Mouse (Mus musculus): Measurements from ENCODE around the gene Gm30302.
"Not testable (repeated sequence)": the region's sequence is repeated elsewhere in the genome, so short reads cannot be mapped to it uniquely, and the experiment has no call there.

Gene Gm30302

DNA sequence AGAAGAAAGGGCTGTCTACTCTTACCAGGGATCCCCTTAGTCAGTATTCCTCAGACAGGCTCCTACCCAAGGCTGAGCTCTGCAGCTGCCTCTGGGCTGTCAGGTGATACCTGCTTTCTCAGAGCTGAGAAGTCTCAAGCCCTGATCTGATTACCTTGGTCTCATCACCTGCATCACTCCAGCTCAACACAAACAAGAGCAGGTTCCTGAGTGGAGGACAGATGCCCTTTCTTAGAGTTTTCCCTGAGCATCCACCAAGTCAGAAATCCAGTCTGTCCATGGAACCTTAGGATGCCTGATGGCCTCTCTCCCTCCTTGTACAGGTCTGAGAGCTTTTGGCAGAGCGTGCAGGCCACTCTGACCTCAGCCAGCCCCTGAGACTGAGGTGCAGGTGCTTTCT, at the start of gene Gm30302:
TSS of gene Gm30302 (minus strand) at position 101 of the 400 bp plus-strand sequence.
- DNase-seq = no peak

DNA sequence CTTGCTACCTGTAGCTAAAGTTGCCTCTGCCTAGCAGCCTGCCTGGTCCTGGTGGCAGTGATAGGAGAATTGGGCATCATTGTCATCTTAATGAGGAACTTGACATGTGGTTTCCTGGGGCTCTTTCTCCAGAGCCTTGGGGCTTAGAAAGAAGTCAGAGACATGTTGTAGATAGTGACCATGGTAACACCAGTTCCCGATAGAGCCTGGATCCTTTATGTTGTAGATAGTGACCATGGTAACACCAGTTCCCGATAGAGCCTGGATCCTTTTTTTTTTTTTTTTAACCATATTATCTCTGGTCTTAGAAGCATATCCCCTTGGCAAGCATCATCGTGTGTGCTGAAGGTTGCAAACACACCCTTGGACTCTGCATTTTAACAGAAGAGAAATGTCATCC, 48.0 kb upstream of the Gm30302 start:
- no peak for DNase-seq

GRCm38 (mm10) chr13:49846141-49846540, 47.3 kb upstream of the Gm30302 start:
- DNase-seq = no peak

DNA sequence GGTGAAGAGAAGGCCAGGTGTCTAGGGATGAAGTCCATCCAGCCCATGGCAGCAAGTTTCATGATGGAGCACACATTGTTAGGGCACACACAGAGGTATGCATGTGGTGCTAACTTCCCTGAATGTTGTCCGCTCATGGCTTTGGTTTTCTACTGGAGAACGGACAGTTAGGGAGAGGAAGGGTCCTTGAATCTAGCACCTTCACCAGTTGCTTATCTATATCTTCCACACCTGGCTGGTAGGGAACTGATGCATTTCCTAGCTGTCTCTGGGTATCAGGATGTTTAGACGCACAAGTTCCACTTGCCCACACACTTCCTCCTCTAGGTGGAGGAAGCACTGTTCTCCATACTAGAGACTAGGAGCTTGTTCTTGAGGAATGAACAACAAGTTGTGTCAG, 46.9 kb upstream of the Gm30302 start:
- DNase-seq = no peak

DNA sequence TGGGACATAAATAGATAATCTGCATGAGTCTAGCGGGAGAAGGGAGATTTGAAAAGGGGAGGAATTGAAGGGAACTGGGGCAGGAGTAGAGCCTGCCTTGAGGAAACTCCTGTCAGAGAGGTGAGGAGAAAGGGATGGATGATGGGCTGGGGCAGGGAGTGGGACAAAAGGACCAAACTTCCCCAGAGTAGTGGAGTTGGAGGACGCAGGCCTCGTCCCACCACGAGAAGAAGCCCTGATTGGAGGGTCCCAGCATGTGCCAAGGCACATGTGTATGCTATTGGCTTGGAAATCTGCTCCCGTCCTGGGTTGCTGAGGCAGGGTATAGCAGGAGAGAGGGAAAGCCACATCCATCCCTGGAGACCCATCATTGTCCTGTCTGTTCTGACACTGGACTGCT, 45.3 kb upstream of the Gm30302 start:
- no peak for DNase-seq

DNA sequence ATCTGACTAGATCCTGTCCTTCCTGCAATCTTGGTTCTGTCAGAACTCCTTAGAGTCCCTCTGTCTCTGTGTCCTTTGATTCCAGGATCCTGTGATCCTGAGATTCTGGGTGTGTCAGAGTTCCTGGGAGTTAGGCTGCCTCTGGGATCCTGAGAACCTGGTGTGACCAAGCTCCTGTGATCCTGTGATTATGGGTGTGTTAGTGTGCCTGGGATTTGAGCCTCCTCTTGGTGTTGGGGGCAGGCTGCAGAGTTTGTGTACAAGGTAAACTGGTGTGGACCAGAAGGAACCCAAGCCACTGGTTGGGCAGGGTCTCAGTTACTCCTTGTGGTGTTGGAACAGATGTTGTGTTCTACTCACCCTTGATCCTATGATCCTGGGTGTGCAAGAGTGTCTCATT, 42.4 kb upstream of the Gm30302 start:
- no peak for DNase-seq

DNA sequence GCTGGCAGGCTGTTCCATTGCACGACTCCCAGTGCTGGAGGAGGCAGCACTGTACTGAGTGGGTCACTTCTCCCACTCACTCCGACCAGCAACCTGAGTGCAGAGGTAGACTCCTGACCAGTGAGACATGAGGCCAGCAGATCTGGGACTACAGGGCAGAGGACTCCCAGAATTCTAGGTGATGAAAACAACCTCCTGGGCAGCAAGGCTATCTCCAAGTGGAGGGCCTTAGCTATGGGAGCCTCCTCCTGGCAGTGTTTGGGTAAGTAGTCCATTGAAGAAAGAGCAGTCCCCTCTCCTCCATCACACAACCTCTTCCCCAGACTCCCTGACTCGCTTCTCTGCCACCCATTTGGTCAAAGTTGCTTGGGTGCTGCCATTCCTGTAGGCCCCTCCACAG, 31.6 kb upstream of the Gm30302 start:
- DNase-seq = no peak

- no peak for DNase-seq
Observed at GRCm38 (mm10) chr13:49825300-49825699, 26.5 kb upstream of the Gm30302 start.

DNA sequence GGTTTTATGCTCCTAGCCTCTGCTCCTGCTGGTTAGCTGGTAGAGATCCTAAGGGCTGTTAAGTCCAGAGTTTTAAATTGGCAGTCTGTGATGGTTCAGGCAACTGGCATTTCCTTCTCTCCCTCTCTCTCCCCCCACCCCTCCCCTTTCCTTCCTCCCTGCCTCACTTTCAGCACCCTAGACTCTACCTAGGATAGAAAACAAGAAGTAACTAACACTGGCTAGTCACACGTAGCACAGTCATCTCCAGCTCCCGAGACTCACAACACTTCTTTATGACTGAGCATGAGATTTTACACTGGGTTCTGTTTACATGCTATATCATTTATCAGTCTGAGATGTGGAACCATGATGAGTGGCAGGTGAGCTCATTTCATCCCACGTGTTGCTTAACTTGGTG, 16.2 kb upstream of the Gm30302 start:
- DNase-seq = no peak

DNA sequence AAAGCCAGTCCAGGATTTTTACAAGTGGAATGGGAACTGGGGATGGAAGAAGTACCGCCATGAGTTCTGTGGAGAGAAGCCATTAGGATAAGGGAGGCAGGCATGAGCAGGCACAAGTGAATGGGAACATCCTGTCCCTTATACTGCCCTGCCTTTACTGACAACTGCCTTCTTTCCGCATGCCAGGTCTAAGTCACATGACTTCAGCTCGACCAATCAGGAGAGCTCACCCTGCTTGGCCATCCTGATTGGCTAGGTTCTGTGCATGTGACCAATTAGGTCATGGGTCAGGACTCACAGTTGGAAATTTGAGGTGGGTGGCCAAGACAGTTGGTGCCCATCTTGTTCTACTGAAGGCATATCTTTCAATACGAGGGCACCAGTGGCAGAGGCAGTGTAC, 15.6 kb upstream of the Gm30302 start:
- no peak for DNase-seq

GRCm38 (mm10) chr13:49807146-49807545, 8.3 kb upstream of the Gm30302 start:
- DNase-seq = no peak

DNA sequence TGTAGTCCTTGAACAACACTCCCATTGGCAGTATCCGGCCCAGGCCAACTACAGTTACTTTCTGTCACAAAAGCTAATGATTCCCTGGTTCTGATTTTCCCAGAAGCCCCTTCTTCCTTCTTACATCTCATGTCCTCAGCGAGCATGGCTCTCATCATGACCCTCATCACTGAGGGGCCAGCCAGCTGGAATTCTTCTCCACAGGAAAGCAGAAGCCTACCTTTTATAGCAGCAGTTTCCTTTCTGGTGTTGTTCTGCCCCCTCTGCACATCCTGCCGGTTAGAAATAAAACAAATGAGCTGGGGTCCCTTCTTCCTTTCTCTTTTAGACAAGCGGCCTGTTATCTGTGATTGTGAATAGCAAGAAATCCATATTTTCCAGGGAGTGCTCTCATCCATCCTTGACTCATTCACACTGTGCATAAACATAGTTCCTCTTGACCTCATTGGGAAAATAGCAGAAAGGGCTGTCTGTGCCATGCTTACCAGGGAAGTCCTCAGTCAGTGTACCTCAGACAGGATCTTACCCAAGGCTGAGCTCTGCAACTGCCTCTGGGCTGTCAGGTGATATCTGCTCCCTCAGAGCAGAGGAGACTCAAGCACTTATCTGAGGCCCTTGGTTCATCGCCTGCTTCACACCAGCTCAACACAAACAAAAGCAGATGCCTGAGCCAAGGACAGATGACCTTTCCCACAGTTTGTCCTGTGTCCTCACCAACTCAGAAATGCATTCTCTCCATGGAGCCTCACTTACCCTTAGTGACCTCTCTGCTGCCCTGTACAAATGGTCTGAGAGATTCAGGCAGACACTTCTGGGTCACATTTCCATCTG, 10.0 kb downstream of the Gm30302 start:
- DNase-seq = no peak

DNA sequence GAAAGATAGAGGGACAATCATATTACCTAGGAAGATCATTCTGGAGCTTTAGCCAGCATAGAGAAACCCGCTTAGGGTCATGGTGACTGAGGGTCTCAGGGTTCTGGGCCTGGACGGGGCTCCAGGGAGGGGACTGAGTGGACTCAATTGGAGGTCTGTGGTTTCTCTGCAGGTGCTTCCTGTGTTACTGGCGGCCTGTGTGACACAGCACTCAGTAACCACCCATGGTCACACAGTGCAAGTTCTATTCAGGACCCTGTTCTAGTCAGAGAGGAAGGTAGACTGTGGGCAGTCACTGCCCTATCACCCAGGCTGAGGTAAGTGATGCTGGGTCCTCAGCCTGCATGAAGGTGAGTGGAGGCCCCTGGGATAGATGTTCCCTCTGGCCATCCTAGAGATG, 14.9 kb downstream of the Gm30302 start:
- no peak for DNase-seq

GRCm38 (mm10) chr13:49771536-49771935, 27.3 kb downstream of the Gm30302 start:
- DNase-seq = not testable (repeated sequence)

DNA sequence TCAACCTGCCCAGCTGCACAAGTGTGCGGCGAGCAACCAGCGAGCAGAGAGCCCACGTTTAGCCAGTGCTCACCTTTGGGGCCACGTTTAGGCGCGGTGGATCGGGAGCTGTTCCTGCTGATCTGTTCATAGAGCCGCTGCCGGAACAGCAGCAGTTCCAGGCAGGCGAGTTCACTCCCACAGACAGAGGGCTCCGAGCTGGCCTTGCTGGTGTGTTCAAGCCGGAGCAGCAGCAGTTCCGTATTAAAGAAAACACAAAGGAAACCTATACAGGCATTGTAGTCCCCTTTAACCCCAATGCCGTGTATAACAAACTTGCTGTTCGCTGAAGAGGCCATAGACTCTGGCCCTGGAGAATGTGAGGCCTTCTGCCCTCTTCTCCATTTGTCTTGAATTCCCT, 29.7 kb downstream of the Gm30302 start:
- DNase-seq = no peak

DNA sequence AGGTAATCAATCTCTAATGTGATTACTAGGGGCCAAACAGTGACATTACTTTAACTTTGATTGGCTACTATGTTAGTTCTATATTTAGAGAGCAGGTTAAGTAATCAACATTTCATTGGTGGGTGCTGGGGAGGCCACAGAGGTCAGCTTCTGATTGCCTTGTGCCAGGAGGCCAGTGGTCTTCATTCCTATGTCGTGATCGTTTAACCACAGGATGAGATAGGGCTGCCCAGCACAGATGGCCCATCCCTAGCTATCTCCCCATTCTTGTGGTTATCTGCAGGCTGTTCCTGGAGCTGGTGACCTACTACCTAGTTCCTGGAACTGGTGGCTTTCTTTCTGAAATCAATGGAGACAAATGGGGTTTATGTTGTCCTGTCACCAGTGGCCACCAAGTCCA, 30.8 kb downstream of the Gm30302 start:
- DNase-seq = no peak

GRCm38 (mm10) chr13:49766269-49766668, 32.5 kb downstream of the Gm30302 start:
- no peak for DNase-seq

DNA sequence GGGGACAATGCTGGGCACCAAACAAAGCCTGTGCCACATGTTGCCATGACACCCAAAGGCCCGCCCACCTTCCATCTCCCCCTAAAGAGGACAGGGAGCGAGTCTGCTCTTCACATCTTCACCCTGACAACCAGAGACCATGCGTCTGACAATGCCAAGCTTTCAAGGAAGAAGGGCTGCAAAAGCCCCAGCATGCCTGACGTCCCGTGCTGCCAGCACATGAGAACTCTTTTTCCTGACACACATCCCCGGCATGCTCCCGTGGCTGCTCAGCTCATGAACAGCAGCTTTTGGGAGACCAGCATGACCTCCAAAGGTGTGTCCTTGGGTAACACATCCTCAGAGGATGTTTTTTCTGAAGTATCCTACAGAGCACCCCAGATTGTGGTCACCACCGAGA, 33.5 kb downstream of the Gm30302 start:
- DNase-seq = no peak

DNA sequence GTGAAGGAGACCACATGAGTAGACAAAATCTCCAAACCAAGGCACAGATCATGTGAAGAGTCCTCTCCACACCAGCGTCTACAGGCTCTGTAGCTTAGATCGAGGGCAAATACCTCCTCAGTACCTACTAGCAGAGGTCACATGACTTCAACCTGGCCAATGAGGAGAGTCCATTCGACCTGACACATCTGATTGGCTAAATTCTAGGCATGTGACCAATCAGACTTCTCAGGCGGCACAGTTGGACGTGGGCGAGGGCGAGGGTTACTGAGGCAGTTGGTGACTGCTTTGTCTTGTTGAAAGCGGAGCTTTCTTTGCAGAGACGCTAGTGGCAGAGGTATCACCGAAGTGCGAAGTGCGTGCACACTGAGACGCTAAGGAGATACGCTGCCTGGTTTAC, 36.6 kb downstream of the Gm30302 start:
- no peak for DNase-seq

DNA sequence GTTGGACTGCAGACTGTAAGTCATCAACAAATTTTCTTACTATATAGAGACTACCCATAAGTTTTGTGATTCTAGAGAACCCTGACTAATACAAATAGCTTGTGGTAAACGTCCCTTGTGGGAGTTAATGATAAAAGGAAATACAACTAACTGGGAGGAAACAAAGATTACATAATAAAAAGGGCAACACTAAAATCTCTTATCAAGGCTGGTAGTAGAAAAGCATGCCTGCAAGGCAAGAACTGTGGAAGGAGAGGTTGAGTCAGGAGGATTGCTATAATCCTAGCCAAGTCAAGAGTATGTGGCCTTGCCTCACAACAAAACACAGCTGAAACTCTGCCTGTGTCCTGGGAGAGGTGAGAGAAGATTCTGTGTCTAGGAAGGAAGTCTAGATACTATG, 38.1 kb downstream of the Gm30302 start:
- no peak for DNase-seq

- no peak for DNase-seq
Observed at GRCm38 (mm10) chr13:49757966-49758365, 40.8 kb downstream of the Gm30302 start.

DNA sequence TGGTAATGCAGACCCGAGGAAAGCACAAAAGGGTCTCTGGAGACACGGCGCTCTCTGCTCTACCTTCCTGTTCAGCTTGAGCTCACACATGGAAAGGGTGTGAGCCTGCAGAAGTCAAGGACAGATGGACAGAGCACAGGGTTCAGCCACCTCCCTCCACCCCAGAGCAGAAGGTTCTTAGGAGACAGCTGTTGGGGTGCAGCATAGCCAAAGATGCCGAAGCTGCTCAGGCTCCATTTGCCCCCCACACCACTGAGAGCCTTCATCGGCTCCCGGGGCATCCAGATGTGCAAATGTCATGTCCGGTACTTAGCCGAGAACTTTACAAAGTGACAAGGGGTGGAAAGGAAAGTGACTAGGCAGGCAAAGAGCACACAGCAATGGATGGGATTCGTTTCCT, 42.2 kb downstream of the Gm30302 start:
- no peak for DNase-seq

DNA sequence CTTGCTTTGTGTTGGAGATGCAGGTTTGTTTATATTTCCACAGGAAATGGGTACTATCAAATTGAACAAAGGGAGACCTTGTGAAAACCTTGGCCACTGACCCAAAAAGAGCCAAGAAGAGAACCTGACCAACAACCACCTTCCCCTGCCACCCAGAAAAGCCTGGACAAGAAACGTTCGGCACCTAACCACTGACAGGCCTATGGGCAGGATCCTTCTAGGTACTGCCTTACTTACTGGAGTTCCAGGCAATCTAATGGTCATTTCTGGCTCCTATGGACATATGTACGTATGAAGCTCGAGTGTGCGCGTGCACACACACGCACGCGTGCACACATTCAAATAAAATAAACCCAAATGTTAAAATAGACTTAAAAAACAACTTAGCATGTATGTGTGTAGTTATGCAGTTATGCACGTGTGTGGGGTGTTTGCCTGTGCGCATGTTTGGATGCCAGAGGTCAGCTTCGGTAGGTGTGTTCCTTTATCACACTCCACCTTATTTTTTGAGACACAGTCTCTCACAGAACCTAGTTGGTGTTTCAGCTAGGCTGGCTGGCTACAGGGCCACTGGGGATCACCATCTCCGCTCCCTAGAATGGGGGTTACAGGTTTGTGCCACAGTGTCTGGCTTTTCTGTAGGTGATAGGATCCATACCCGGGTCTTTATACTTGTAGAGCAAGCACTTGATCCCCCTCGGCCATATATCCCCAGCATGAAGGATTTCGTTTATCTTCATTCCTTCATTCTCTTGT, 57.3 kb downstream of the Gm30302 start:
- no peak for DNase-seq

GRCm38 (mm10) chr13:49738011-49738410, 60.8 kb downstream of the Gm30302 start:
- no peak for DNase-seq
